Mouse (Mus musculus) heart, adult 2 months (tissue): Measurements from ENCODE around the gene Gm17657. TPM values are rescaled to one million over a fixed set of nuclear protein-coding genes. Genes with fewer than 3 reads are reported as not detected.

Experiments used
- DNase-seq, 2 experiments: peaks; one replicate each; pipeline ENCODE4 v3.0.0; 2021
- H3K27ac ChIP-seq: fragments of 200-600 bp; 2 replicates; pipeline ENCODE4 v1.8.1; 2022
- H3K27me3 ChIP-seq: fragments of 200-500 bp; 2 replicates; pipeline ENCODE4 v1.6.1; 2012; ENCODE audit warnings: mild to moderate bottlenecking, low read length, inconsistent platforms, mixed read lengths; ENCODE audit not compliant: control insufficient read depth, insufficient read depth
- H3K36me3 ChIP-seq: fragments of 200-500 bp; 2 replicates; pipeline ENCODE4 v1.6.1; 2012; ENCODE audit warnings: low read length, inconsistent platforms; ENCODE audit not compliant: control insufficient read depth, insufficient read depth
- H3K4me1 ChIP-seq: fragments of 200-500 bp; 2 replicates; pipeline ENCODE4 v1.6.1; 2011; ENCODE audit warnings: low read length; ENCODE audit not compliant: control insufficient read depth, insufficient read depth
- H3K4me3 ChIP-seq: fragments of 200-600 bp; 2 replicates; pipeline ENCODE4 v1.8.1; 2022
- H3K79me2 ChIP-seq: fragments of 200-500 bp; replicated peaks from 2 replicates; pipeline ENCODE4 v1.6.1; 2012; ENCODE audit warnings: mild to moderate bottlenecking, inconsistent platforms, low read length, moderate library complexity, mixed read lengths; ENCODE audit not compliant: control insufficient read depth, insufficient read depth
- H3K9ac ChIP-seq: fragments of 200-500 bp; 2 replicates; pipeline ENCODE4 v1.6.1; 2012; ENCODE audit warnings: low read depth, mild to moderate bottlenecking, control low read depth, inconsistent platforms, low read length, mixed read lengths
- CTCF ChIP-seq: fragments of 200-600 bp; IDR thresholded peaks from 2 replicates; pipeline ENCODE4 v1.8.1; 2022; ENCODE audit warnings: antibody characterized with exemption, mild to moderate bottlenecking, moderate library complexity
- EP300 ChIP-seq: fragments of 200-500 bp; IDR thresholded peaks from 2 replicates; pipeline ENCODE4 v1.6.1; 2011; ENCODE audit warnings: low read depth, low read length, control low read depth; ENCODE audit not compliant: insufficient read depth
- POLR2A ChIP-seq: fragments of 200-500 bp; IDR thresholded peaks from 2 replicates; pipeline ENCODE4 v1.6.1; 2011; ENCODE audit warnings: mild to moderate bottlenecking, low read depth, low read length, control low read depth; ENCODE audit not compliant: insufficient read depth
- WGBS: fragments of 180-500 bp; shearing (Covaris S2); methylation state at CpG from one replicate; pipeline ENCODE4 v1.1.7; 2018; 5-methylcytosine and 5-hydroxymethylcytosine counted together
- intact Hi-C: fragments of 180-260 bp; cut with DNase I; formaldehyde crosslinking; loops from one replicate; pipeline ENCODE4 v1.15.1; 2025
- polyA plus RNA-seq: library from polyadenylated mRNA; depleted of rRNA; stranded (reverse); fragments of >200 nt; gene quantifications from 2 replicates; pipeline ENCODE4 v1.2.3, GENCODE M21; 2012
- total RNA-seq, 2 experiments: library from RNA; stranded (reverse); gene quantifications; 2 replicates each; pipeline ENCODE4 v1.2.3; 2021

Gene Gm17657
- total and polyA plus RNA-seq, 3 experiments = not detected

DNA sequence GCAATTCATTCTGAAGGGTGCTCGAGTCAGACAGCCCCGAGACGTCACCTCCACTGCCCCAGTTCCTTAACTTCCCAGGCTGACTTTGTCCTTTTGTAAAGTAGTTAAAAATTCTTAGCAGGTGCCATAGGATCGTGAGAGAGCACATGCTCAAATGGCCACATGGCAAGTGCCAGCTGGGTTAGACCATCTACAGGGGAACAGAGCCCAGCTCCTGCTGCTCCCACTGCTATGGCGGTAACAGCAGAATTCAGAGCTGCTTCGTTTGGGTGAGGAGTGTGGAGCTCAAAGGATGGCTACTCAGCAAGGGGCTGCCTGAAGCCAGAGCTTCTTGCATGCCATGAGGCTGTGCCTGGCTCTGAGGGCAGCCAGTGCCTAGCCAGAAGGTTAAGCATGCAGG lies 20.4 kb upstream of the Gm17657 start:
- H3K27me3 ChIP-seq = no peaks in the 10 kb centered on the region
- DNase-seq = no peak
- no peaks in the 10 kb centered on the region for H3K79me2 ChIP-seq
- no peaks in the 10 kb centered on the region for H3K4me1 ChIP-seq
- no peak overlapping the region for H3K4me3 ChIP-seq
- no peak for TF ChIP-seq EP300
- no peak for TF ChIP-seq CTCF
- TF ChIP-seq POLR2A = no peak
- WGBS = 92% methylated on average over 6 of the region's 6 CpGs
- H3K9ac ChIP-seq = no peak overlapping the region
- no peaks in the 10 kb centered on the region for H3K36me3 ChIP-seq
- H3K27ac ChIP-seq = no peak overlapping the region
- intact Hi-C loops = no loop called here

DNA sequence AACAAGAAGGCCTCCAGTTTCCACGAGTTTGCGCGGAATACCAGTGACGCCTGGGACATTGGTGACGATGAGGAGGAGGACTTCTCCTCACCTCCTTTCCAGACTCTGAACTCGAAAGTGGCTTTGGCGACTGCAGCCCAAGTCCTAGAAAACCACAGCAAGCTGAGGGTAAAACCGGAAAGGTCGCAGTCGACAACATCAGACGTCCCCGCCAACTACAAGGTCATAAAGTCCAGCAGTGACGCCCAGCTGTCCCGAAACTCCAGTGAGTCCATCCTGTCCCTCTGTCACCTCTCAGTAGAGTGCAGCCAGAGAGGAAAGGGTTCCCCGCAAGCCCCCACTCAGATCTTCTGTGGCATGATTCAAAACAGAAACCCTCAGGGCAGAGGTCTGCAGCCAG lies 19.0 kb upstream of the Gm17657 start:
- Histone ChIP-seq H3K27ac (no peak overlapping the region), H3K4me3 (no peak overlapping the region), H3K36me3 (no peaks in the 10 kb centered on the region), H3K27me3 (no peaks in the 10 kb centered on the region), H3K79me2 (no peaks in the 10 kb centered on the region), H3K9ac (no peak overlapping the region), H3K4me1 (no peaks in the 10 kb centered on the region)
- WGBS = 86% methylated on average over 15 of the region's 15 CpGs
- DNase-seq = no peak
- no peak for TF ChIP-seq EP300
- no peak for TF ChIP-seq CTCF
- no peak for TF ChIP-seq POLR2A
- intact Hi-C loops = no loop called here

DNA sequence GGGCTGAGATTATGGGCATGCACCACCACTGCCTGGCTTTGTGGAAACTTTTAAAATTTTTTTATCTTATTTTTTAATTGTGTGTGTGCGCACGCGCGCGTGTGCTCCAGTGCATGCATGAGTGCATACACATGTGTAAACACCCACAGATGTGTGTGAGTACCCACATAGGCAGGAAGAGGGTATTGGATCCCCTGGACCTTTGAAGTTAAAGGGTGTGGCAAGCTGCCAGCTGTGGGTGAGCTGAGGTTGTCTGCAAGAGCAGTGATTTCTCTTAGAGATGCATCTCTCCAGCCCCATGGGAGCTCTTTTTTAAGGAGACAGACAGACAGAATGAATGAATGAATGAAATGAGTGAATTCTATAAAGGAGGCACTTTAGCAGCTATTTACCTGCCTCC lies 16.1 kb upstream of the Gm17657 start:
- no peaks in the 10 kb centered on the region for H3K4me1 ChIP-seq
- DNase-seq = no peak
- no peaks in the 10 kb centered on the region for H3K79me2 ChIP-seq
- H3K36me3 ChIP-seq = no peaks in the 10 kb centered on the region
- no peak overlapping the region for H3K27ac ChIP-seq
- no peak overlapping the region for H3K9ac ChIP-seq
- WGBS = 98% methylated on average over 5 of the region's 5 CpGs
- TF ChIP-seq CTCF (no peak), POLR2A (no peak), EP300 (no peak)
- intact Hi-C loops = no loop called here
- no peaks in the 10 kb centered on the region for H3K27me3 ChIP-seq
- no peak overlapping the region for H3K4me3 ChIP-seq

GRCm38 (mm10) chr17:29558476-29558875 lies 9.0 kb upstream of the Gm17657 start:
- no peak for TF ChIP-seq POLR2A
- no peak for TF ChIP-seq CTCF
- TF ChIP-seq EP300 = no peak
- 78% methylated on average over 5 of the region's 5 CpGs for WGBS
- H3K4me1 ChIP-seq = peaks cover 1% of the 10 kb centered on the region; the same call in 1 of the 2 replicates

GRCm38 (mm10) chr17:29556893-29557292 lies 7.5 kb upstream of the Gm17657 start:
- Histone ChIP-seq H3K36me3 (no peaks in the 10 kb centered on the region; the same call in 1 of the 2 replicates), H3K27me3 (no peaks in the 10 kb centered on the region), H3K4me1 (peaks cover 1% of the 10 kb centered on the region; the same call in 1 of the 2 replicates), H3K4me3 (no peak overlapping the region), H3K79me2 (0 out of 2 replicates have a peak, but pooled peaks cover 2% of the 10 kb centered on the region), H3K9ac (no peak overlapping the region), H3K27ac (no peak overlapping the region)
- no peak for DNase-seq
- intact Hi-C loops = no loop called here
- WGBS = 69% methylated on average over 7 of the region's 7 CpGs
- TF ChIP-seq POLR2A = no peak
- no peak for TF ChIP-seq EP300
- TF ChIP-seq CTCF = no peak

More at GRCm38 (mm10) chr17:29558476-29558875, 9.0 kb upstream of the Gm17657 start:
- no peak for DNase-seq
- intact Hi-C loops = no loop called here
- Histone ChIP-seq H3K9ac (no peak overlapping the region), H3K4me3 (no peak overlapping the region), H3K27me3 (no peaks in the 10 kb centered on the region), H3K36me3 (no peaks in the 10 kb centered on the region), H3K79me2 (0 out of 2 replicates have a peak, but pooled peaks cover under 1% of the 10 kb centered on the region), H3K27ac (no peak overlapping the region)

DNA sequence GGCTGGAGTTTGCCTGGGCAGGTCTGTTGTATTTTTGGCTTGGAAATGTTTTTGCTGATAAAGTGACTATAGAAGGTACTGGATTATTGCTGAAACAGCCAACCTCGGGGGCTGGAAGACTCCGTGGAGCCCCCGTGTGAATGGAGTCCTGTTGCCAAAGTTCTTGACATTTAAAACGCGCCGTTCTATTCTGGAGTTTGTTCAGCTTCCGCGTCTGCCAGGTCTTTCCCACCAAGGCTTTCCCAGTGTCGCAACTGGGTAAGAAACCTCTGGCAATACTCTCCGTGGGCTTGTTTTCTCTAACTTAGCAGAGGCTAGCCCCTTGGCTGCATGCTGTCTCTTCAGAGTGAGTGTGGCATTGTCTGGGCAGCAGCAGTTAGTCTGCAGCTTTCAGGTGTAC lies 7.0 kb upstream of the Gm17657 start:
- Histone ChIP-seq H3K27ac (no peak overlapping the region), H3K79me2 (0 out of 2 replicates have a peak, but pooled peaks cover 2% of the 10 kb centered on the region), H3K27me3 (no peaks in the 10 kb centered on the region), H3K4me3 (no peak overlapping the region), H3K4me1 (peaks cover 3% of the 10 kb centered on the region), H3K36me3 (no peaks in the 10 kb centered on the region; the same call in 1 of the 2 replicates), H3K9ac (no peak overlapping the region)
- DNase-seq = peak in 1 of 2 experiments; percentile 7
- intact Hi-C loops = no loop called here
- TF ChIP-seq EP300 = no peak
- no peak for TF ChIP-seq POLR2A
- TF ChIP-seq CTCF = no peak
- 49% methylated on average over 10 of the region's 10 CpGs for WGBS
